Mouse (Mus musculus) E14TG2a.4 (cell line): ENCODE results near the gene Cacnb1.

Experiments
- CTCF ChIP-seq: conservative IDR thresholded peaks from 2 replicates; pipeline ENCODE4 v1.5.1; 2014; ENCODE audit warnings: low read length
- NANOG ChIP-seq: IDR thresholded peaks from 2 replicates; pipeline ENCODE4 v1.6.1; 2014; ENCODE audit warnings: borderline replicate concordance, low read length, mixed read lengths
- POU5F1 ChIP-seq: IDR thresholded peaks from 2 replicates; pipeline ENCODE4 v1.6.1; 2014; ENCODE audit warnings: low read length, borderline replicate concordance

DNA sequence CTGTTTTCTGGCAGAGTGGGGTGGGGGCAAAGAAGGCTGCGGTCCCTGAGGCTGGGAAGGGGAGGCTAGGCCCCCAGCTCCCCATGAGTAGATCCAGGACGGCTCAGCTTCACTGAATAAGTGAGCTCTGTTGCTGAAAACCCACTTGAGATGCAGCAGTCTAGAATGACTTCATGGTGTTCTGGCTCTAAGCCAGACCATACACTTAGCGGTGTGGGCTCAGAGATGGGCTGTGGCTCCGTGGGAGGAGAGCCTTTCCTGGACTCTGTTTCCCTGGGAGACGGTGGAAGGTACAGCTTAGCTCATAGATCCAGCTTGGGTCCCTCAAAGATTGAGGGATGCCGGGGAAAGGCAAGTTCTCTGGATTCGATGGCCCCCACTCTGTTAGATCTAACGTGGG is 18.7 kb downstream of the Cacnb1 start:
- TF ChIP-seq CTCF, result no peak
- no peak for TF ChIP-seq POU5F1
- TF ChIP-seq NANOG, result no peak
